Mouse (Mus musculus): ENCODE measurements around the gene Rcc1.

- no peak for TF ChIP-seq UBTF (IDR thresholded peaks at IDR 0.05; ENCODE audit: low read depth, low read length)
- TF ChIP-seq SMC3 (IDR thresholded peaks at IDR 0.05; ENCODE audit: low read depth, low read length) = no peak
- TF ChIP-seq RCOR1 (conservative IDR thresholded peaks at IDR 0.05; ENCODE audit: low read depth, low read length) = no peak
- TF ChIP-seq MAFK (IDR thresholded peaks at IDR 0.05; ENCODE audit: insufficient replicate concordance, low read length) = no peak
- no peak for TF ChIP-seq CTCF (conservative IDR thresholded peaks at IDR 0.05 in 1 of 2, IDR thresholded peaks at IDR 0.05 in 1 of 2; ENCODE audit: low read depth in 2 of 2, low read length in 2 of 2)
- TF ChIP-seq ZKSCAN1 (IDR thresholded peaks at IDR 0.05; ENCODE audit: borderline replicate concordance, low read depth, low read length) = no peak
- TF ChIP-seq CHD2 (IDR thresholded peaks at IDR 0.05; ENCODE audit: low read length) = no peak
- TF ChIP-seq POLR2A (IDR thresholded peaks at IDR 0.05; ENCODE audit: low read depth, low read length) = no peak
- TF ChIP-seq USF1 (IDR thresholded peaks at IDR 0.05; ENCODE audit: low read depth, low read length) = no peak
- no peak for TF ChIP-seq RAD21 (IDR thresholded peaks at IDR 0.05; ENCODE audit: low read depth, low read length)
Measured at GRCm38 (mm10) chr4:132355403-132355802, 2.0 kb upstream of the Rcc1 start.

Measured in CH12.LX (cell line).